15 mouse cellular contexts compared by ENCODE assay signal in the genomic region with DNA sequence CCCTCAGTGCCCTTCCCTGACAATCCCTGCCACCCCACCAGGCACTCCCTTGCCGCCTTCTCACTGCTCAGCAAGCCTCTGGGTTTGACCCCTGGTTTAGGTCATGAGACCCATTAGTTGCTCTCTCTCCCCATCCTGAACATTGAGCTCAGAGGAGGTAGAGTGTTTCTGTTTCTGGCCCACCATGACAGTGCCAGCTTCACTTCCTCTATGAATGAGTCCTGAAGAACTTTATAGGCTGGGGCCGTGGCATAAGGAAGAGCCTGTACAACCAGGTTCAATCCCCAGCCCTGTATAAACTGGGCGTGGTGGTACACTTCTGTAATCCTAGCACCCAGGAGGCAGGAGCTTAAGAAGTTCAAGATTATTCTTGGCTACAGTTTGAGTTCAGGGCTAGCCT.
"Had no signal": no experiment of that assay in that cellular context is flagged by ENCODE, and none has a peak within 500 bp of the region (broad histone marks: within the 10 kb centered on the region; RNA-seq: fewer than 3 reads in every experiment).

No protein-coding gene starts in this region.

- H3K36me3 ChIP-seq: lung, embryonic 15.5 days; neural tube, embryonic 15.5 days had no signal

- H3K9ac ChIP-seq: limb, embryonic 12.5 days; lung, embryonic 15.5 days; midbrain, embryonic 13.5 days; neural tube, embryonic 15.5 days had no signal

- H3K9me3 ChIP-seq: limb, embryonic 12.5 days; lung, embryonic 15.5 days; midbrain, embryonic 13.5 days; neural tube, embryonic 15.5 days had no signal

- H3K4me2 ChIP-seq: limb, embryonic 12.5 days; lung, embryonic 15.5 days; midbrain, embryonic 13.5 days; neural tube, embryonic 15.5 days had no signal

- H3K27ac ChIP-seq: kidney, postnatal 0 days; limb, embryonic 12.5 days; lung, embryonic 15.5 days; macrophage; midbrain, embryonic 13.5 days; neural tube, embryonic 15.5 days had no signal

- ATAC-seq: midbrain, embryonic 13.5 days had no signal

- H3K27me3 ChIP-seq: limb, embryonic 12.5 days; lung, embryonic 15.5 days; midbrain, embryonic 13.5 days; neural tube, embryonic 15.5 days had no signal

- H3K4me3 ChIP-seq: limb, embryonic 12.5 days; lung, embryonic 15.5 days; midbrain, embryonic 13.5 days; myocyte; neural tube, embryonic 15.5 days had no signal

- DNase-seq: kidney, adult 11 months; layer of hippocampus, adult 9-11 months; layer of hippocampus, postnatal 36 days; lung, postnatal 14 days; right cerebral cortex, adult 18-20 months; right cerebral cortex, postnatal 25 days; thymus, adult 2 months; thymus, postnatal 25 days had no signal

- H3K4me1 ChIP-seq: limb, embryonic 12.5 days; lung, embryonic 15.5 days; neural tube, embryonic 15.5 days had no signal
